Mouse (Mus musculus) ES-Bruce4 (cell line): ENCODE measurements around the gene Secisbp2.

Experiments used
- CTCF ChIP-seq: IDR thresholded peaks from one replicate; pipeline ENCODE4 v1.8.1; 2011; ENCODE audit warnings: low read depth, low read length
- POLR2A ChIP-seq: IDR thresholded peaks from one replicate; pipeline ENCODE4 v1.8.1; 2011; ENCODE audit warnings: low read length; ENCODE audit not compliant: insufficient read depth

DNA sequence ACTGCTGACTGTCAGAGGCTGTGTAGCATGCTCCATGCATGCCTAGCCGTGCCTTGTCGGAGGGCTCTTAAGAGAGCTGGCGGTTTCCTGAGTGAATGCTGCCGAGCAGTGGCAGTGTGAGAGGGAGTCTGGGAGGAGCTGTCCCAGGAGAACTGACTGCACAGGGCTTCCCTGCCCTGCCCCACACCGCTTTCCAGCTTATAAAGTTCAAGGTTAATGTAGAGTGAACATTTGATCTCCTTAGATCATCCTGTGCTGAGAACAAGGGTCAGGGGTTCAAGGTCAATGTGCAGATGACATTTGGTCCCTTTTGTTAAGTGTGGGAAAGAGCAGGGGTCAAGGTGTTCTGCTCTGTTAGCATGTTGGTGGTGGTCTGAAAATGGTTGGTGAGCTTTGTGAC lies 29.6 kb downstream of the Secisbp2 start:
- TF ChIP-seq CTCF (no peak), POLR2A (no peak)
